Mouse (Mus musculus) liver, embryonic 12.5 days (tissue): ENCODE data around the gene Slc16a5. TPM values are rescaled to one million over a fixed set of nuclear protein-coding genes. Genes with fewer than 3 reads are reported as not detected.

ENCODE experiments used
- microRNA-seq: library from miRNA; unstranded; fragments of <30 nt; microRNA quantifications from one replicate; pipeline ENCODE4, GENCODE M21; 2017
- polyA plus RNA-seq: library from polyadenylated mRNA; unstranded; fragments of >200 nt; fragmentation: Nextera tagmentation; extraction: Ambion mirVana; gene quantifications from 2 replicates; pipeline ENCODE4 v1.2.1, GENCODE M21; 2016

The Slc16a5 gene
- polyA plus RNA-seq, 1 experiment from 2014 or later = 0.10 TPM

Small RNA genes lying within 50 kb of the gene (microRNA-seq; reads per million reads assigned to microRNA genes)
- not detected for gene Mir3968

Other genes with a start within 250 kb of the Slc16a5 start
- gene Grin2c, start 195.2 kb upstream of the Slc16a5 start, polyA plus RNA-seq = 0.51 and 0.62 TPM in 2 replicates
- 17.1 and 17.8 TPM in 2 replicates for gene Fdxr, start 185.4 kb upstream of the Slc16a5 start, polyA plus RNA-seq
- 2.2 and 2.4 TPM in 2 replicates for gene Fads6, start 164.8 kb upstream of the Slc16a5 start, polyA plus RNA-seq
- not detected in 2 replicates for gene Otop2, start 155.3 kb upstream of the Slc16a5 start, polyA plus RNA-seq
- gene Ush1g, start 140.4 kb upstream of the Slc16a5 start, polyA plus RNA-seq = 0.25 and 0.32 TPM in 2 replicates
- not detected in 2 replicates for gene Otop3, start 127.7 kb upstream of the Slc16a5 start, polyA plus RNA-seq
- gene Hid1, start 94.7 kb upstream of the Slc16a5 start, polyA plus RNA-seq = 1.8 TPM in 2 replicates
- gene Cdr2l, start 80.6 kb upstream of the Slc16a5 start, polyA plus RNA-seq = 4.2 TPM in 2 replicates
- 116 and 120 TPM in 2 replicates for gene Mrpl58, start 58.7 kb upstream of the Slc16a5 start, polyA plus RNA-seq
- gene Atp5h, start 42.5 kb upstream of the Slc16a5 start, polyA plus RNA-seq = 624 and 630 TPM in 2 replicates
- 8.6 and 9.3 TPM in 2 replicates for gene Kctd2, start 42.3 kb upstream of the Slc16a5 start, polyA plus RNA-seq
- gene Trim80, start 21.9 kb upstream of the Slc16a5 start, polyA plus RNA-seq = 0.18 and 0.22 TPM in 2 replicates
- 4.0 and 4.2 TPM in 2 replicates for gene Armc7, start 13.2 kb downstream of the Slc16a5 start, polyA plus RNA-seq
- gene Nt5c, start 29.4 kb downstream of the Slc16a5 start, polyA plus RNA-seq = 68.4 and 69.0 TPM in 2 replicates
- gene Jpt1, start 51.9 kb downstream of the Slc16a5 start, polyA plus RNA-seq = 307 and 318 TPM in 2 replicates
- 574 and 585 TPM in 2 replicates for gene Sumo2, start 73.8 kb downstream of the Slc16a5 start, polyA plus RNA-seq
- gene Nup85, start 102.0 kb downstream of the Slc16a5 start, polyA plus RNA-seq = 202 and 216 TPM in 2 replicates
- gene Mrps7, start 141.5 kb downstream of the Slc16a5 start, polyA plus RNA-seq = 83.1 and 87.3 TPM in 2 replicates
- 14.0 and 14.7 TPM in 2 replicates for gene Gga3, start 141.6 kb downstream of the Slc16a5 start, polyA plus RNA-seq
- 26.6 and 27.1 TPM in 2 replicates for gene Mif4gd, start 150.5 kb downstream of the Slc16a5 start, polyA plus RNA-seq
- gene Slc25a19, start 165.8 kb downstream of the Slc16a5 start, polyA plus RNA-seq = 15.7 and 17.2 TPM in 2 replicates
- 78.6 and 89.6 TPM in 2 replicates for gene Grb2, start 246.1 kb downstream of the Slc16a5 start, polyA plus RNA-seq